In genomic region chr6:113472061-113472460, GRCm38 (mm10) we compare ENCODE assay signal across 8 mouse cellular contexts. TPM values are rescaled to one million over a fixed set of nuclear protein-coding genes. Genes with fewer than 3 reads are reported as not detected.
DNase-seq lines count a peak whose midpoint lies in the region; ATAC-seq and TF ChIP-seq lines count a peak whose summit lies in the region.
"Had no signal": no experiment of that assay in that cellular context is flagged by ENCODE, and none has a peak within 500 bp of the region (broad histone marks: within the 10 kb centered on the region; RNA-seq: fewer than 3 reads in every experiment).

No protein-coding gene starts in this region.

- H3K36me3 ChIP-seq in kidney, embryonic 16.5 days (ENCODE audit: insufficient read depth, low read length) = no peaks in the 10 kb centered on the region
- H3K36me3 ChIP-seq in kidney, adult 2 months (ENCODE audit: control insufficient read depth, insufficient read depth, low read length) = no peaks in the 10 kb centered on the region
- no peaks in the 10 kb centered on the region for H3K36me3 ChIP-seq in intestine, embryonic 15.5 days

- DNase-seq in kidney, adult 2 months = no peak
- DNase-seq in 3134 (ENCODE audit: extremely low read depth, insufficient read length, low spot score) = peak; percentile 82
- DNase-seq in 3T3-L1 (ENCODE audit: low read depth, low spot score) = peak; percentile 43
- no peak for DNase-seq in adipocyte (ENCODE audit: low spot score)

- no peak for ATAC-seq in kidney, embryonic 16.5 days (ENCODE audit: low FRiP score, low TSS enrichment)
- peak; percentile 9; the same call in 1 of the 2 replicates for ATAC-seq in intestine, embryonic 15.5 days
- no peak for ATAC-seq in megakaryocyte-erythroid progenitor cell, adult 5-6 weeks (replicated peaks; ENCODE audit: low FRiP score, low TSS enrichment, poor library complexity, severe bottlenecking)

- no peak overlapping the region for H3K4me3 ChIP-seq in kidney, embryonic 16.5 days (ENCODE audit: low read length)
- H3K4me3 ChIP-seq in kidney, adult 2 months (ENCODE audit: insufficient read depth, low read depth, low read length) = no peak overlapping the region
- no peak overlapping the region; the same call in 1 of the 2 replicates for H3K4me3 ChIP-seq in intestine, embryonic 15.5 days (replicated peaks)

- H3K9ac ChIP-seq in kidney, embryonic 16.5 days (replicated peaks; ENCODE audit: low read length) = peak overlapping the region; percentile 73; the same call in 1 of the 2 replicates
- H3K9ac ChIP-seq in intestine, embryonic 15.5 days = peak overlapping the region; percentile 55; the same call in 1 of the 2 replicates

- no peak for TF ChIP-seq POLR2A in kidney, adult 2 months (IDR thresholded peaks at IDR 0.05; ENCODE audit: low read depth, low read length)

- peak overlapping the region; percentile 78; the same call in 1 of the 2 replicates for H3K27ac ChIP-seq in kidney, embryonic 16.5 days (ENCODE audit: low read length)
- H3K27ac ChIP-seq in kidney, adult 2 months (ENCODE audit: insufficient read depth, low read depth, low read length) = no peak overlapping the region
- H3K27ac ChIP-seq in intestine, embryonic 15.5 days = peak overlapping the region; percentile 63

- 75% methylated on average over 10 of the region's 10 CpGs for WGBS in kidney, embryonic 16.5 days
- 71% methylated on average over 10 of the region's 10 CpGs for WGBS in kidney, adult 2 months
- WGBS in intestine, embryonic 15.5 days = 66% methylated on average over 10 of the region's 10 CpGs

- peak overlapping the region; percentile 62 for H3K4me2 ChIP-seq in kidney, embryonic 16.5 days (replicated peaks; ENCODE audit: low read depth, low read length)
- peak overlapping the region; percentile 67 for H3K4me2 ChIP-seq in intestine, embryonic 15.5 days (replicated peaks)

- H3K9me3 ChIP-seq in kidney, embryonic 16.5 days (ENCODE audit: low read length) = no peaks in the 10 kb centered on the region
- no peaks in the 10 kb centered on the region for H3K9me3 ChIP-seq in intestine, embryonic 15.5 days

- no peak for TF ChIP-seq CTCF in kidney, adult 2 months (conservative IDR thresholded peaks at IDR 0.05; ENCODE audit: insufficient read depth, insufficient read length, low read depth, low read length)

- peaks cover 5% of the 10 kb centered on the region for H3K27me3 ChIP-seq in kidney, embryonic 16.5 days (ENCODE audit: insufficient read depth, low read length)
- H3K27me3 ChIP-seq in kidney, adult 2 months (replicated peaks; ENCODE audit: control insufficient read depth, insufficient read depth, low read length) = no peaks in the 10 kb centered on the region
- no peaks in the 10 kb centered on the region for H3K27me3 ChIP-seq in intestine, embryonic 15.5 days (replicated peaks)

- H3K4me1 ChIP-seq in kidney, embryonic 16.5 days (ENCODE audit: insufficient read depth, low read length) = peaks cover 28% of the 10 kb centered on the region
- H3K4me1 ChIP-seq in kidney, adult 2 months (ENCODE audit: control insufficient read depth, insufficient read depth, low read length) = peaks cover 5% of the 10 kb centered on the region; the same call in 1 of the 2 replicates
- H3K4me1 ChIP-seq in intestine, embryonic 15.5 days (replicated peaks) = peaks cover 23% of the 10 kb centered on the region

RNA-seq across cellular contexts. Expression of gene Il17rc, which starts 0.8 kb away (rescaled TPM):
- 18.2 and 31.0 TPM in 2 replicates for polyA plus RNA-seq in kidney, embryonic 16.5 days (2015; fragmentation: Nextera tagmentation; extraction: Ambion mirVana)
- 37.6 and 41.8 TPM in 2 replicates for polyA plus RNA-seq in kidney, adult 2 months (2012; rRNA removed)
- polyA plus RNA-seq in intestine, embryonic 15.5 days (2015; fragmentation: Nextera tagmentation; extraction: Ambion mirVana) = 26.6 and 27.2 TPM in 2 replicates
- not detected in 2 replicates for total RNA-seq in megakaryocyte-erythroid progenitor cell, adult 5-6 weeks (2014; fragmentation: Nextera tagmentation)
- total RNA-seq in megakaryocyte-erythroid progenitor cell, adult 5-6 weeks (2017) = not detected in 2 replicates

RNA-seq across cellular contexts. Expression of gene Creld1, which starts 11.0 kb away (rescaled TPM):
- 43.4 and 45.8 TPM in 2 replicates for polyA plus RNA-seq in kidney, embryonic 16.5 days (2015; fragmentation: Nextera tagmentation; extraction: Ambion mirVana)
- polyA plus RNA-seq in kidney, adult 2 months (2012; rRNA removed) = 22.3 and 23.6 TPM in 2 replicates
- 21.9 and 22.7 TPM in 2 replicates for polyA plus RNA-seq in intestine, embryonic 15.5 days (2015; fragmentation: Nextera tagmentation; extraction: Ambion mirVana)
- 8.0 and 8.8 TPM in 2 replicates for total RNA-seq in megakaryocyte-erythroid progenitor cell, adult 5-6 weeks (2014; fragmentation: Nextera tagmentation)
- total RNA-seq in megakaryocyte-erythroid progenitor cell, adult 5-6 weeks (2017) = 1.6 and 6.1 TPM in 2 replicates

RNA-seq across cellular contexts. Expression of gene Il17re, which starts 13.8 kb away (rescaled TPM):
- 10.0 and 10.1 TPM in 2 replicates for polyA plus RNA-seq in kidney, embryonic 16.5 days (2015; fragmentation: Nextera tagmentation; extraction: Ambion mirVana)
- polyA plus RNA-seq in kidney, adult 2 months (2012; rRNA removed) = 25.7 and 41.4 TPM in 2 replicates
- polyA plus RNA-seq in intestine, embryonic 15.5 days (2015; fragmentation: Nextera tagmentation; extraction: Ambion mirVana) = 7.8 and 8.4 TPM in 2 replicates
- 0.45 TPM in 1 of 2 replicates, not detected in the other for total RNA-seq in megakaryocyte-erythroid progenitor cell, adult 5-6 weeks (2014; fragmentation: Nextera tagmentation)
- total RNA-seq in megakaryocyte-erythroid progenitor cell, adult 5-6 weeks (2017) = not detected in 2 replicates

RNA-seq across cellular contexts. Expression of gene Prrt3, which starts 29.7 kb away (rescaled TPM):
- 0.97 and 0.99 TPM in 2 replicates for polyA plus RNA-seq in kidney, embryonic 16.5 days (2015; fragmentation: Nextera tagmentation; extraction: Ambion mirVana)
- 0.05 TPM in 1 of 2 replicates, not detected in the other for polyA plus RNA-seq in kidney, adult 2 months (2012; rRNA removed)
- polyA plus RNA-seq in intestine, embryonic 15.5 days (2015; fragmentation: Nextera tagmentation; extraction: Ambion mirVana) = 0.43 and 0.45 TPM in 2 replicates
- total RNA-seq in megakaryocyte-erythroid progenitor cell, adult 5-6 weeks (2014; fragmentation: Nextera tagmentation) = 0.37 TPM in 1 of 2 replicates, not detected in the other
- not detected in 2 replicates for total RNA-seq in megakaryocyte-erythroid progenitor cell, adult 5-6 weeks (2017)
- polyA plus RNA-seq: liver, adult 2 months had no signal

RNA-seq across cellular contexts. Expression of gene Jagn1, which starts 29.7 kb away (rescaled TPM):
- polyA plus RNA-seq in kidney, embryonic 16.5 days (2015; fragmentation: Nextera tagmentation; extraction: Ambion mirVana) = 115 and 121 TPM in 2 replicates
- 81.6 and 82.0 TPM in 2 replicates for polyA plus RNA-seq in kidney, adult 2 months (2012; rRNA removed)
- polyA plus RNA-seq in intestine, embryonic 15.5 days (2015; fragmentation: Nextera tagmentation; extraction: Ambion mirVana) = 83.8 and 87.7 TPM in 2 replicates
- total RNA-seq in megakaryocyte-erythroid progenitor cell, adult 5-6 weeks (2014; fragmentation: Nextera tagmentation) = 44.8 and 53.4 TPM in 2 replicates
- total RNA-seq in megakaryocyte-erythroid progenitor cell, adult 5-6 weeks (2017) = 29.4 and 50.3 TPM in 2 replicates

Comparison
In these comparisons a context has a peak if more than half of its experiments do, and no peak if none do; other contexts are left out.
1. DNase-seq: peak in 3134 (single experiment) and 3T3-L1 (single experiment); none in kidney, adult 2 months (single experiment) and adipocyte (single experiment).